Mouse (Mus musculus): ENCODE measurements around the gene Chmp2b. TPM values are rescaled to one million over a fixed set of nuclear protein-coding genes. Genes with fewer than 3 reads are reported as not detected.

Gene Chmp2b
- total and polyA plus RNA-seq, 3 experiments, result 23.8 to 46.5 (median 45.7) TPM

- Histone ChIP-seq H3K4me3 (ENCODE audit: low read depth, low read length) (no peak overlapping the region), H3K4me1 (ENCODE audit: insufficient read depth, low read depth, low read length) (0 out of 2 replicates have a peak, but pooled peaks cover 2% of the 10 kb centered on the region), H3K9me3 (replicated peaks) (no peaks in the 10 kb centered on the region), H3K36me3 (replicated peaks) (peaks cover 7% of the 10 kb centered on the region), H3K27me3 (ENCODE audit: insufficient read depth, low read length) (no peaks in the 10 kb centered on the region)
- TF ChIP-seq POLR2AphosphoS5 (IDR thresholded peaks at IDR 0.05; ENCODE audit: insufficient replicate concordance, low read depth, low read length), result no peak
- TF ChIP-seq GATA2 (IDR thresholded peaks at IDR 0.05; ENCODE audit: borderline replicate concordance, low read depth, low read length), result no peak
- no peak for TF ChIP-seq GATA1 (IDR thresholded peaks at IDR 0.05; ENCODE audit: borderline replicate concordance, low read length)
- no peak for TF ChIP-seq TAL1 (conservative IDR thresholded peaks at IDR 0.05; ENCODE audit: low read depth, low read length)
- no peak for TF ChIP-seq CTCF (IDR thresholded peaks at IDR 0.05; ENCODE audit: low read depth, low read length)
- ATAC-seq (ENCODE audit: extremely low read depth, insufficient number of reproducible peaks, low FRiP score, poor library complexity, severe bottlenecking), result peak; percentile 40; the same call in 1 of the 2 replicates
- peak; percentile 9 for DNase-seq (ENCODE audit: low spot score)
Observed at GRCm38 (mm10) chr16:65533315-65533999, 29.1 kb downstream of the Chmp2b start.

- Histone ChIP-seq H3K27me3 (ENCODE audit: insufficient read depth, low read length) (no peaks in the 10 kb centered on the region), H3K4me3 (ENCODE audit: low read depth, low read length) (no peak overlapping the region), H3K9me3 (replicated peaks) (no peaks in the 10 kb centered on the region), H3K4me1 (ENCODE audit: insufficient read depth, low read depth, low read length) (0 out of 2 replicates have a peak, but pooled peaks cover 2% of the 10 kb centered on the region), H3K36me3 (replicated peaks) (no peaks in the 10 kb centered on the region)
- ATAC-seq (ENCODE audit: extremely low read depth, insufficient number of reproducible peaks, low FRiP score, poor library complexity, severe bottlenecking), result no peak
- no peak for DNase-seq (ENCODE audit: low spot score)
- TF ChIP-seq GATA2 (IDR thresholded peaks at IDR 0.05; ENCODE audit: borderline replicate concordance, low read depth, low read length) (no peak), TAL1 (conservative IDR thresholded peaks at IDR 0.05; ENCODE audit: low read depth, low read length) (no peak), POLR2AphosphoS5 (IDR thresholded peaks at IDR 0.05; ENCODE audit: insufficient replicate concordance, low read depth, low read length) (no peak), GATA1 (IDR thresholded peaks at IDR 0.05; ENCODE audit: borderline replicate concordance, low read length) (no peak), CTCF (IDR thresholded peaks at IDR 0.05; ENCODE audit: low read depth, low read length) (no peak)
Observed at GRCm38 (mm10) chr16:65531663-65532062, 30.9 kb downstream of the Chmp2b start.

- H3K9me3 ChIP-seq (replicated peaks), result no peaks in the 10 kb centered on the region
- no peak for TF ChIP-seq GATA1 (IDR thresholded peaks at IDR 0.05; ENCODE audit: borderline replicate concordance, low read length)
- no peak for TF ChIP-seq POLR2AphosphoS5 (IDR thresholded peaks at IDR 0.05; ENCODE audit: insufficient replicate concordance, low read depth, low read length)
- no peak for TF ChIP-seq TAL1 (conservative IDR thresholded peaks at IDR 0.05; ENCODE audit: low read depth, low read length)
- no peak for TF ChIP-seq CTCF (IDR thresholded peaks at IDR 0.05; ENCODE audit: low read depth, low read length)
- no peak for TF ChIP-seq GATA2 (IDR thresholded peaks at IDR 0.05; ENCODE audit: borderline replicate concordance, low read depth, low read length)
- no peaks in the 10 kb centered on the region for H3K36me3 ChIP-seq (replicated peaks)
- ATAC-seq (ENCODE audit: extremely low read depth, insufficient number of reproducible peaks, low FRiP score, poor library complexity, severe bottlenecking), result no peak
- H3K27me3 ChIP-seq (ENCODE audit: insufficient read depth, low read length), result no peaks in the 10 kb centered on the region
- H3K4me1 ChIP-seq (ENCODE audit: insufficient read depth, low read depth, low read length), result 0 out of 2 replicates have a peak, but pooled peaks cover 2% of the 10 kb centered on the region
- no peak overlapping the region for H3K4me3 ChIP-seq (ENCODE audit: low read depth, low read length)
- no peak for DNase-seq (ENCODE audit: low spot score)
Observed at GRCm38 (mm10) chr16:65529589-65529988, 32.9 kb downstream of the Chmp2b start.

- H3K27me3 ChIP-seq (ENCODE audit: insufficient read depth, low read length), result no peaks in the 10 kb centered on the region
- no peaks in the 10 kb centered on the region for H3K4me1 ChIP-seq (ENCODE audit: insufficient read depth, low read depth, low read length)
- no peak overlapping the region for H3K4me3 ChIP-seq (ENCODE audit: low read depth, low read length)
- H3K36me3 ChIP-seq (replicated peaks), result no peaks in the 10 kb centered on the region
- TF ChIP-seq CTCF (IDR thresholded peaks at IDR 0.05; ENCODE audit: low read depth, low read length), result no peak
- no peaks in the 10 kb centered on the region for H3K9me3 ChIP-seq (replicated peaks)
- DNase-seq (ENCODE audit: low spot score) (no peak), ATAC-seq (ENCODE audit: extremely low read depth, insufficient number of reproducible peaks, low FRiP score, poor library complexity, severe bottlenecking) (no peak)
Observed at GRCm38 (mm10) chr16:65526695-65527094, 35.8 kb downstream of the Chmp2b start.

- DNase-seq (ENCODE audit: low spot score), result no peak
- Histone ChIP-seq H3K27me3 (ENCODE audit: insufficient read depth, low read length) (no peaks in the 10 kb centered on the region), H3K9me3 (replicated peaks) (no peaks in the 10 kb centered on the region), H3K4me1 (ENCODE audit: insufficient read depth, low read depth, low read length) (no peaks in the 10 kb centered on the region), H3K4me3 (ENCODE audit: low read depth, low read length) (no peak overlapping the region), H3K36me3 (replicated peaks) (no peaks in the 10 kb centered on the region)
- TF ChIP-seq POLR2AphosphoS5 (IDR thresholded peaks at IDR 0.05; ENCODE audit: insufficient replicate concordance, low read depth, low read length), result no peak
- TF ChIP-seq TAL1 (conservative IDR thresholded peaks at IDR 0.05; ENCODE audit: low read depth, low read length), result no peak
- TF ChIP-seq CTCF (IDR thresholded peaks at IDR 0.05; ENCODE audit: low read depth, low read length), result no peak
- no peak for TF ChIP-seq GATA1 (IDR thresholded peaks at IDR 0.05; ENCODE audit: borderline replicate concordance, low read length)
- no peak for TF ChIP-seq GATA2 (IDR thresholded peaks at IDR 0.05; ENCODE audit: borderline replicate concordance, low read depth, low read length)
- no peak for ATAC-seq (ENCODE audit: extremely low read depth, insufficient number of reproducible peaks, low FRiP score, poor library complexity, severe bottlenecking)
Observed at GRCm38 (mm10) chr16:65526004-65526403, 36.5 kb downstream of the Chmp2b start.

- H3K4me1 ChIP-seq (ENCODE audit: insufficient read depth, low read depth, low read length), result no peaks in the 10 kb centered on the region
- no peaks in the 10 kb centered on the region for H3K9me3 ChIP-seq (replicated peaks)
- no peaks in the 10 kb centered on the region for H3K36me3 ChIP-seq (replicated peaks)
- no peak for TF ChIP-seq CTCF (IDR thresholded peaks at IDR 0.05; ENCODE audit: low read depth, low read length)
- TF ChIP-seq TAL1 (conservative IDR thresholded peaks at IDR 0.05; ENCODE audit: low read depth, low read length), result no peak
- TF ChIP-seq GATA2 (IDR thresholded peaks at IDR 0.05; ENCODE audit: borderline replicate concordance, low read depth, low read length), result no peak
- TF ChIP-seq GATA1 (IDR thresholded peaks at IDR 0.05; ENCODE audit: borderline replicate concordance, low read length), result no peak
- TF ChIP-seq POLR2AphosphoS5 (IDR thresholded peaks at IDR 0.05; ENCODE audit: insufficient replicate concordance, low read depth, low read length), result no peak
- no peak within 1 kb of the TSS for H3K4me3 ChIP-seq (ENCODE audit: low read depth, low read length)
- ATAC-seq (ENCODE audit: extremely low read depth, insufficient number of reproducible peaks, low FRiP score, poor library complexity, severe bottlenecking), result no peak
- DNase-seq (ENCODE audit: low spot score), result no peak
- peaks cover 3% of the 10 kb centered on the region; the same call in 1 of the 2 replicates for H3K27me3 ChIP-seq (ENCODE audit: insufficient read depth, low read length)
Observed at GRCm38 (mm10) chr16:65520211-65520610, 42.3 kb downstream of the Chmp2b start, which contains the start of gene Pou1f1. Gene Pou1f1 (plus strand): TSS chr16:65520511.
